In genomic region chr7:117595029-117595695, GRCm38 (mm10) we compare ENCODE assay signal across 17 mouse cellular contexts.
DNase-seq lines count a peak whose midpoint lies in the region; ATAC-seq and TF ChIP-seq lines count a peak whose summit lies in the region.
"Had no signal": no experiment of that assay in that cellular context is flagged by ENCODE, and none has a peak within 500 bp of the region (broad histone marks: within the 10 kb centered on the region; RNA-seq: fewer than 3 reads in every experiment).

No protein-coding gene starts in this region.

- H3K27ac ChIP-seq in hindbrain, embryonic 16.5 days (ENCODE audit: low read depth, low read length) = no peak overlapping the region
- H3K27ac ChIP-seq in hindbrain, embryonic 10.5 days = no peak overlapping the region
- H3K27ac ChIP-seq in forebrain, postnatal 0 days (ENCODE audit: low read depth, low read length) = no peak overlapping the region; the same call in 1 of the 2 replicates
- H3K27ac ChIP-seq: gastrocnemius, adult 2 months; intestine, embryonic 15.5 days; kidney, postnatal 0 days; liver, embryonic 15.5 days; midbrain, embryonic 15.5 days had no signal

- TF ChIP-seq CTCF in forebrain, postnatal 0 days (IDR thresholded peaks at IDR 0.05; ENCODE audit: low read depth) = no peak

- H3K4me2 ChIP-seq in hindbrain, embryonic 16.5 days (ENCODE audit: low read length) = no peak overlapping the region
- H3K4me2 ChIP-seq in forebrain, postnatal 0 days (ENCODE audit: low read depth) = no peak overlapping the region
- H3K4me2 ChIP-seq: intestine, embryonic 15.5 days; liver, embryonic 15.5 days; midbrain, embryonic 15.5 days had no signal

- H3K36me3 ChIP-seq in hindbrain, embryonic 16.5 days (ENCODE audit: control insufficient read depth, insufficient read depth, low read length) = no peaks in the 10 kb centered on the region
- peaks cover 18% of the 10 kb centered on the region for H3K36me3 ChIP-seq in hindbrain, embryonic 10.5 days
- H3K36me3 ChIP-seq in forebrain, postnatal 0 days (ENCODE audit: insufficient read depth) = peaks cover 10% of the 10 kb centered on the region; the same call in 1 of the 2 replicates
- H3K36me3 ChIP-seq: intestine, embryonic 15.5 days; liver, embryonic 15.5 days; midbrain, embryonic 15.5 days had no signal

- WGBS in hindbrain, embryonic 16.5 days = 66% methylated on average over 12 of the region's 12 CpGs
- WGBS in hindbrain, embryonic 10.5 days = 88% methylated on average over 12 of the region's 12 CpGs
- 47% methylated on average over 12 of the region's 12 CpGs for WGBS in forebrain, postnatal 0 days

- H3K4me1 ChIP-seq in hindbrain, embryonic 16.5 days (ENCODE audit: control insufficient read depth, insufficient read depth, low read depth, low read length) = no peaks in the 10 kb centered on the region
- peaks cover 2% of the 10 kb centered on the region for H3K4me1 ChIP-seq in hindbrain, embryonic 10.5 days (replicated peaks)
- peaks cover 8% of the 10 kb centered on the region; the same call in 1 of the 2 replicates for H3K4me1 ChIP-seq in forebrain, postnatal 0 days (ENCODE audit: insufficient read depth)
- H3K4me1 ChIP-seq: intestine, embryonic 15.5 days; liver, embryonic 15.5 days; midbrain, embryonic 15.5 days had no signal

- no peaks in the 10 kb centered on the region for H3K27me3 ChIP-seq in hindbrain, embryonic 16.5 days (replicated peaks; ENCODE audit: control insufficient read depth, insufficient read depth, low read length)
- no peaks in the 10 kb centered on the region for H3K27me3 ChIP-seq in hindbrain, embryonic 10.5 days (ENCODE audit: insufficient read depth, poor library complexity, severe bottlenecking)
- no peaks in the 10 kb centered on the region for H3K27me3 ChIP-seq in forebrain, postnatal 0 days (ENCODE audit: insufficient read depth, low read length)
- H3K27me3 ChIP-seq: intestine, embryonic 15.5 days; liver, embryonic 15.5 days; midbrain, embryonic 15.5 days had no signal

- no peak for DNase-seq in hindbrain, embryonic 10.5 days (ENCODE audit: low spot score)
- peak; percentile 77 for DNase-seq in forebrain, postnatal 0 days
- DNase-seq in layer of hippocampus, adult 9-11 months = peak; percentile 82
- peak; percentile 48 for DNase-seq in right cerebral cortex, postnatal 14 days
- DNase-seq in testis, postnatal 14 days (ENCODE audit: low spot score) = no peak
- no peak for DNase-seq in heart, postnatal 25 days (ENCODE audit: low spot score)
- DNase-seq: cerebellum, adult 8-10 months; embryo, embryonic 11 days; gastrocnemius, adult 2 months; heart, postnatal 10 days; lung, postnatal 4 days; thymus, adult 18-20 months had no signal

- ATAC-seq in hindbrain, embryonic 16.5 days = peak; percentile 43; the same call in 1 of the 2 replicates
- ATAC-seq in forebrain, postnatal 0 days = peak; percentile 74
- ATAC-seq: intestine, embryonic 15.5 days; midbrain, embryonic 15.5 days had no signal

- H3K4me3 ChIP-seq in hindbrain, embryonic 16.5 days (ENCODE audit: low read length) = no peak overlapping the region
- H3K4me3 ChIP-seq in hindbrain, embryonic 10.5 days = no peak overlapping the region
- H3K4me3 ChIP-seq in forebrain, postnatal 0 days (ENCODE audit: low read depth, low read length) = no peak overlapping the region
- H3K4me3 ChIP-seq: gastrocnemius, adult 2 months; intestine, embryonic 15.5 days; liver, embryonic 15.5 days; midbrain, embryonic 15.5 days had no signal

- intact Hi-C loops in heart, postnatal 25 days (cut with DNase I) = no loop called here

- H3K9ac ChIP-seq in hindbrain, embryonic 16.5 days (ENCODE audit: low read depth, low read length) = no peak overlapping the region
- no peak overlapping the region for H3K9ac ChIP-seq in forebrain, postnatal 0 days
- H3K9ac ChIP-seq: intestine, embryonic 15.5 days; liver, embryonic 15.5 days; midbrain, embryonic 15.5 days had no signal

- H3K9me3 ChIP-seq in hindbrain, embryonic 16.5 days (ENCODE audit: control insufficient read depth, low read length) = no peaks in the 10 kb centered on the region
- H3K9me3 ChIP-seq in hindbrain, embryonic 10.5 days = no peaks in the 10 kb centered on the region
- H3K9me3 ChIP-seq in forebrain, postnatal 0 days (ENCODE audit: low read length) = no peaks in the 10 kb centered on the region
- H3K9me3 ChIP-seq: intestine, embryonic 15.5 days; liver, embryonic 15.5 days; midbrain, embryonic 15.5 days had no signal

Comparison
In these comparisons a context has a peak if more than half of its experiments do, and no peak if none do; other contexts are left out.
1. DNase-seq: peak in forebrain, postnatal 0 days (single experiment), layer of hippocampus, adult 9-11 months (single experiment) and right cerebral cortex, postnatal 14 days (single experiment); none in hindbrain, embryonic 10.5 days (single experiment), testis, postnatal 14 days (single experiment) and heart, postnatal 25 days (single experiment).